ENCODE assay signal across 8 mouse cellular contexts in the genomic region with DNA sequence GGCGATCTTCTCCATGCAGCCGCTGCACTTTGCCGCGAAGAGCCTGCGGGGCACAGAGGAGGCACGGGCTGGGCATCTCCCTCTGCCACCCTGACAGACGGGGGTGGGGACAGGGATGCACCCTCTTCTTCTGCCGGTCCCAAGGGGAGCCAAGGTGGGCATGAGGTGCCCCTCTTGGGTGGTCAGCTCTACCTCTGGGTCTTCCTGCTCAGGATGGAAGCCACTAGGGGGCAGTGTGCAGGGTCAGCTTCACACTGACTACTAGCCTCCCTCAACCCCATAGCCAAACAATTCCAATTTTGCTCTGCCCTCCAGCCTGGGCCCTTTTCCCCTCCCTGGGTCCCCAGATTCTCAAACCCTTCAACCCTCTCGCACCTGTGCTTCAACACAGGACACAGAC.
A peak's percentile ranks its signal among the peaks of the same experiment; 100 is the strongest.
DNase-seq lines count a peak whose midpoint lies in the region; ATAC-seq and TF ChIP-seq lines count a peak whose summit lies in the region.

No protein-coding gene starts in this region.

- peaks cover 100% of the 10 kb centered on the region for H3K27me3 ChIP-seq in forebrain, embryonic 10.5 days (ENCODE audit: poor library complexity, severe bottlenecking)
- peaks cover 99% of the 10 kb centered on the region for H3K27me3 ChIP-seq in forebrain, embryonic 13.5 days
- no peaks in the 10 kb centered on the region for H3K27me3 ChIP-seq in thymus, adult 2 months (ENCODE audit: control insufficient read depth, insufficient read depth, low read length)

- TF ChIP-seq POLR2A in thymus, adult 2 months (IDR thresholded peaks at IDR 0.05; ENCODE audit: control insufficient read depth, extremely low read depth, insufficient read depth, low read length, poor library complexity), result no peak

- H3K36me3 ChIP-seq in forebrain, embryonic 10.5 days (replicated peaks), result no peaks in the 10 kb centered on the region
- H3K36me3 ChIP-seq in forebrain, embryonic 13.5 days (ENCODE audit: poor library complexity, severe bottlenecking), result no peaks in the 10 kb centered on the region
- H3K36me3 ChIP-seq in thymus, adult 2 months (ENCODE audit: control insufficient read depth, insufficient read depth, low read length), result no peaks in the 10 kb centered on the region

- no peaks in the 10 kb centered on the region for H3K9me3 ChIP-seq in forebrain, embryonic 10.5 days
- H3K9me3 ChIP-seq in forebrain, embryonic 13.5 days (replicated peaks), result no peaks in the 10 kb centered on the region

- peak; percentile 63 for DNase-seq in forebrain, embryonic 10.5 days (ENCODE audit: extremely low spot score, low spot score)
- DNase-seq in thymus, adult 2 months, result peak; percentile 33
- no peak for DNase-seq in thymus, postnatal 0 days (ENCODE audit: low spot score)
- peak; percentile 45 for DNase-seq in heart, postnatal 4 days
- DNase-seq in lung, postnatal 36 days, result peak; percentile 43
- DNase-seq in layer of hippocampus, adult 8-10 months (ENCODE audit: low spot score in 2 of 2), result no peak
- DNase-seq in left cerebral cortex, adult 8-10 months (ENCODE audit: low spot score in 2 of 2), result no peak

- H3K27ac ChIP-seq in forebrain, embryonic 10.5 days, result no peak overlapping the region
- H3K27ac ChIP-seq in forebrain, embryonic 13.5 days, result no peak overlapping the region
- H3K27ac ChIP-seq in thymus, adult 2 months (ENCODE audit: control insufficient read depth, insufficient read depth, low read length), result no peak overlapping the region

- no peak for ATAC-seq in forebrain, embryonic 13.5 days

- 35% methylated on average over 9 of the region's 9 CpGs for whole genome bisulfite sequencing in forebrain, embryonic 10.5 days
- WGBS in forebrain, embryonic 13.5 days, result 35% methylated on average over 9 of the region's 9 CpGs
- 14% methylated on average over 9 of the region's 9 CpGs for WGBS in thymus, adult 2 months

- peak; percentile 70; the same call in 1 of the 2 replicates for TF ChIP-seq CTCF in thymus, adult 2 months (IDR thresholded peaks at IDR 0.05; ENCODE audit: borderline replicate concordance, control insufficient read depth, extremely low read depth, insufficient read depth, low read length, poor library complexity)

- H3K4me3 ChIP-seq in forebrain, embryonic 10.5 days, result no peak overlapping the region
- no peak overlapping the region for H3K4me3 ChIP-seq in forebrain, embryonic 13.5 days
- no peak overlapping the region for H3K4me3 ChIP-seq in thymus, adult 2 months (ENCODE audit: control insufficient read depth, insufficient read depth, low read length)

- peaks cover 31% of the 10 kb centered on the region for H3K4me1 ChIP-seq in forebrain, embryonic 10.5 days
- H3K4me1 ChIP-seq in forebrain, embryonic 13.5 days, result peaks cover 14% of the 10 kb centered on the region
- H3K4me1 ChIP-seq in thymus, adult 2 months (replicated peaks; ENCODE audit: control insufficient read depth, insufficient read depth, low read length), result no peaks in the 10 kb centered on the region

- no peak overlapping the region for H3K4me2 ChIP-seq in forebrain, embryonic 13.5 days

- H3K9ac ChIP-seq in forebrain, embryonic 13.5 days, result no peak overlapping the region

Comparison
In these comparisons a context has a peak if more than half of its experiments do, and no peak if none do; other contexts are left out.
1. DNase-seq: peak in forebrain, embryonic 10.5 days (single experiment), thymus, adult 2 months (single experiment), heart, postnatal 4 days (single experiment) and lung, postnatal 36 days (single experiment); none in thymus, postnatal 0 days (single experiment), layer of hippocampus, adult 8-10 months (0 of 2) and left cerebral cortex, adult 8-10 months (0 of 2).